Mouse (Mus musculus): Measurements from ENCODE around the gene Olfr744.
"Not testable (repeated sequence)": the region's sequence is repeated elsewhere in the genome, so short reads cannot be mapped to it uniquely, and the experiment has no call there.

Gene Olfr744

DNA sequence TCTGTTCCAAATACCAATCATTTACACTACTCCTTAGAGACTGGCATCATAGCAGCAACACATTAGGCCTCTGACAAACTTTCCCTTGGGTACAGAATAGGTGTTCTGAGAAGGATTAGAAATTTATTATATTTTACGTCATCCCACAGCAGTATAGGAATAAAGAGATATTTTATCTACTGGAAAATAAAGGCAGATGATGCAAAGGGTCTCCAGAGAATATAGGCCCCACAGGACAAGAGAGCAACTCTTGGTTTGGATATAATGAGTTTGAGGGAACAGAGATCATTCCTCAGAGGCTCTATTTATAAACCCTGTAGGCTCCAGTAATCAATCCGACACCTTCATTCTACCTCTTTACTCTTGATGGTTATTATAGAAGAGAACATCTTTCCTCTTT, at the start of gene Olfr744:
Gene Olfr744, plus strand, starts transcription at position 301 of the 400 bp plus-strand sequence.
- DNase-seq = no peak

DNA sequence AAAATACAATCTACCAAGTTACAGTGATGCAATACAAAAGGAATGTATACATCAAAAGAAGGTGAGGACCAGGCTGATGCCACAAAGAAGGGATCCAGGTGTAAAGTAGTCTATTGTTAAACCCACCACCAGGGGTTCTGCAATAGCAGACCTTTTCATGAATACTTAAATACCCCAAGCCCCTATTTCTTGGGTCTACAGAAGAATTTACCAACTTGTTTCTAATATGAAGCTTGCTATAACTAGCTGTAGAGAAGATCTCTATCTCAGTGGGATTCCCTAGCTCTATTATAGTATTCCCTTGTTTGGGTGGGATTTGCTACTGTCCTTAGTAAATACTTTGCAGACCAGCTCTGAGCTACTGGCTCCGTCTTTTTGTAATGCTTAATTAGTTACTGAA, 41.6 kb upstream of the Olfr744 start:
- not testable (repeated sequence) for DNase-seq

DNA sequence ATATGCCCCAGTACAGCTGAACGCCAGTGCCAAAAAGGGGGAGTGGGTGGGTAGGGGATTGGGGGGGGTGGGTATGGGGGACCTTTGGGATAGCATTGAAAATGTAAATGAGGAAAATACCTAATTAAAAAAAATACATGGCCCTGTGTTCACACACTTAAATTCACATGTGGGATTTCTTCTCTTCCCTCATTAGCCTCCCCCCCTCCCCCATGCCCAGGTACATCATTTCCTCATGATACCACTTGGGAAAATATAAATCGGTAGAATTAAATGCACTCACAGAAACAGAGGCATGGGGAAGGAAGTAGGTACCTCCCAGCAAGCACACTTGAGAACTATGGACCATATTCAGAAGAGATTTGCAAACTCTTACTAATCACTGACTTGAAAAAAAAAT, 24.4 kb downstream of the Olfr744 start, which contains the start of gene Olfr745:
Gene Olfr745, plus strand, starts transcription at position 301 of the 400 bp plus-strand sequence.
- DNase-seq = no peak

DNA sequence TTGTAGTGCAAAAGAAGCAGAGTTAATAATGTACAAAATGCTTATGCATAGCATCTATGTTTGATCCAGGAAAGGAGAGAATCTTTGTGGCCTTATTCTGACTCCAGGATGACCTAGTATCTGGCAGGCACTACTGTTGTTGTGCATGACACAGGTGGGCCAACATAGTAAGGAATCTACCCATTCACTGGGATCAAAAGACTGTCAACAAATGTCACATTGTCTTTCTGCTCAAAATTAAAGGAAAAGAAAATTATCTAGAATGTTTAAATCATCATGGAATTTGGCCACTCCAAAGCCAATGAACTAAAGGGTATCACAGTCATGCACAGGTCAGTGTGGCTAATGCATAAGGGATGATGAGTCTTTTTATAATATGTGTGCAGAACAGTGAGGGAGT, 32.1 kb downstream of the Olfr744 start, which contains the start of gene Olfr746:
Gene Olfr746, plus strand, starts transcription at position 301 of the 400 bp plus-strand sequence.
- no peak for DNase-seq

Data from lung, adult 18-20 months (tissue).